Mouse (Mus musculus) embryo, embryonic 11 days (tissue): ENCODE measurements around the gene Ear6.

Experiments
- DNase-seq: peaks from one replicate; pipeline ENCODE4 v3.0.0-alpha.2; 2015

Gene Ear6

DNA sequence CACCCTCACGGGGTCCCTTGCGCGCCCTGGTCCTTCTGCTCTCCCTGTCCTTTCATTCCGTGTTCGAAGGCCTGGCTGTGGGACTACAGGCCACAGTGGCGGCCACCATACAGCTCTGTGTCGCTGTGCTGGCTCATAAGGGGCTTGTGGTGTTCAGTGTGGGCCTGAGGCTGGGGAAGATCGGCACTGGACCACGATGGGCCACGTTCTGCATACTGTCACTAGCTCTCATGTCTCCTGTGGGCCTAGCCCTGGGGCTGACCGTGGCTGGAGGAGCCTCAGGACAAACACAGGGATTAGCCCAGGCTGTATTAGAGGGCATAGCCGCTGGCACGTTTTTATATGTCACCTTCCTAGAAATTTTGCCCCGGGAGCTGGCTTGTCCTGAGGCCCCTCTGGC is 41.6 kb downstream of the Ear6 start:
- DNase-seq, result no peak

DNA sequence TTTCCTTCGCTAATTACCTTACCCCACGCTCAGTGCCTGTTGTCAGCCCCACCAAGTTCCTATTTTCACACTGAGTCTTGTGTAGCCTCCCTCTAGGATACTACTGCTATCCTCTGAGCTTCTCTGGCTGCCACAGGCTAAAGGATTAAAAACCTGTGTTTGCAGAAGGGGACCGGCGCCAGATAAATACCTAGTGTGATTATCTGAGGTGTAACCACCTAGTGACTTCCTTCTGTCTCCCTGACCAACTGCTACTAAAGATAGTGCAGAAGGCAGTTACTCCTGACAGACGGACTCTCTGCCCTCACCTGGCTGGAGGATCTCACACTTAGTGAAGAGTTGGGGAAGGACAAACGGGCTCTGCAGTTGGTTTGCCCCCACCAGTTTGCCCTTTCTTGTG is 42.5 kb downstream of the Ear6 start:
- DNase-seq, result no peak

DNA sequence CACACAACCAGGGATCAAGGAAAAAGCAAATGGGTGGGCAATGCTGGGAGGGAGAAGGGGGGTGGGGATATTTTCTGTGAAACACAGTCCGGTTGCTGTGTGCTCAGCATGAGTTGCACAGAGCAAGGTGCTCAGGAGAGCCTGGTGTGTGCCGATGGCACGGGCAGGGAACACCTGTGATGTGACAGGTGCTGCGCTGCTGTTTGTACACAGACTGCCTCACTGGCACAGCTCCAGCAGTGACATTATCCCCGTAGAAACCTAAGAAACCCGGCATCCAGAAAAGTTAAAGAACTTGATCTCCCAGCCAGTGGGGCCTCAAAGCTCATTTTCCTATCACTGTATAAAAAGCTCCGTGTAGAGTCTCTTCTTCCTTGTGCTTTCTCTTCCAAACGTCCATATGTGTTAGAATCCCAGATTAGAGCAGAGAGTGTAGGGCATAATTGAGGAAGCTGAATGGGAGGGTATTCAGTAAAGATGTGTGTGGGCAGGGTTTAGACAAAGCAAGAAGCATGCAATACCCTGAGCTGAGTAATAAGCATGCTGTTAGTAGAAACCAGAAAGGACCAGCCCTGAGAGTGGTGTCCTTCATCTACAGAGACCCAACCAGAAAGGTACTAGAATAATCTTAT is 43.2 kb downstream of the Ear6 start:
- DNase-seq, result no peak

DNA sequence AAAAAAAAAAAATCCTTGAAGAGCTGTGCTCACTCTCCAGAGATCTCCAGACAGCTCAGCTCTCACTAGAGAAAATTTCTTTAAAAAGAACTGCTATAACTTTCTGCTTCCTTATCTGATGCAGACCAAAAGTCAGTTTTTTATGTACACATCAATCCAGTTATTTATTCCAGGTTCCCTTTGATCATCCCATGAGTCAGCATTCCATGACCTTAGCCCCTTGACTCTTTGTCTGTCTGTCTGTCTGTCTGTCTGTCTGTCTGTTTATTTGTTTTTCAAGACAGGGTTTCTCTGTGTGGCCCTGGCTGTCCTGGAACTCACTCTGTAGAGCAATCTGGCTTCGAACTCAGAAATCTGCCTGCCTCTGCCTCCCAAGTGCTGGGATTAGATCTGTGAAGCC is 45.9 kb downstream of the Ear6 start:
- no peak for DNase-seq

DNA sequence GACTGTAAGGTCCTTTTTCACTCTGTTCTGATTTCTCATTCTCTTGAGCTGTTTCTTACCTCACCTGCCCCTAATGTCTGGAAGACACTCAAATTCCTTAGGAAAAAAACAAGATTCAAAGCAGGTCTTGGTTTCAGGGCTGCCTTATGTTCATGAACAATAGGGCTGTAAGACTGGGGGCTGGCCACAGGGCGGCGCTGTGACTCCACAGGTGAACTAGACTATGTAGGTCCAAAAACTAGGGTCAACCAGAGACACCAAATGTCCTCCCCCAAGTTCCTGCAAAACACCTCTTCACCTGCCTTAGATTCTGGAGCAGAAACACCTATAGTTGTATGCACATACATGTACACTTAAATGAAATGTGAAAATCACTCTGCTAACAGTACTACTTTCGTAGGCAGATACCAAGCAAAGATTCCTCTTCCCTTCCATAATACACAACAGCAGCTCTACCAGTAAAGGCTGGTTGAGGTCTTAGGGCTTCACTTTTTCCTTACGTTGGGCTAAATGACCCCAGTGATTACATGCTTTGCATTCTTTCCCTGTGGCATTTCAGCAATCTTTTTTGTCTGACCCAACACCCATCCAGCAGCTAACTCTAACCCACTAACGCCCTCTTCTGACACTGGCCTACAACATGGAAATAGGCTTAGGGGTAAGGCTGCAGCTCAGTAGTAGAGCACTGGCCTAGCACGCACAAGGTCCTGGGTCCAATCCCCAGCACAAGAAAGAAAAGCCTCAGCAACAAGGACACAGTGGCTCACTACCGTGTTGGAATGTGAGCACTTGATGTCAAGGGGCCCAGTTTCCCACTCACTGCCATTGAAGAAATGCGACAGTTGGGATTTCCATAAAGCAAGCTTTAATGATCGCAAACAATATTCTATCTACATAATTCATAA is 49.6 kb downstream of the Ear6 start:
- DNase-seq, result peak; percentile 79

DNA sequence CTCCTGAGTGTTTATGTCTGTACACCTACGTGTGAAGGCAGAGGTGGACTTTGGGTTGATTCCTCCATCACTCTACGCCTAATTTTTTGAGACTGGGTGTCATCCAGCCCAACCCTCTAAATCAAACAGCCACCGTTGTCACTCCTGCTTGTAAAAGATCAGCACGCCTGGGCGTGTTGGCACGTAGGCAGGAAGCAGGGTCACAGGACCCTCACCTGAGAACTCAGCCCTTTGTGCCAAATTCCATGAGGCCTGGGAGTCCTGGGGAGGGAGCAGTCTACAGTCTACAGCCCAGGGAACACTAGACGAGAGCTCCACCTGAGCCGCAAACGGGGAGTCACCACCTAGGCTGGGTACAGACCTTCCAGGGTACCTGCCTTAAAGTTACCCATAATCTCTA is 50.3 kb downstream of the Ear6 start:
- no peak for DNase-seq
